Mouse (Mus musculus) neural tube, embryonic 12.5 days (tissue): ENCODE results near the gene Limch1. TPM values are rescaled to one million over a fixed set of nuclear protein-coding genes. Genes with fewer than 3 reads are reported as not detected.
A peak's percentile ranks its signal among the peaks of the same experiment; 100 is the strongest.

Experiments
- ATAC-seq: fragments of 200-750 bp; cut with Nextera tagmentation; 2 replicates; pipeline ENCODE4 v1.8.0; 2017; ENCODE audit warnings: low read depth, mild to moderate bottlenecking, moderate TSS enrichment, moderate library complexity; ENCODE audit not compliant: low FRiP score
- H3K27ac ChIP-seq: fragments of 300-500 bp; sonication (generic); 2 replicates; pipeline ENCODE4 v1.5.1; 2016
- H3K27me3 ChIP-seq: fragments of 300-500 bp; sonication (generic); replicated peaks from 2 replicates; pipeline ENCODE4 v1.6.1; 2016; ENCODE audit warnings: mild to moderate bottlenecking
- H3K36me3 ChIP-seq: fragments of 300-500 bp; sonication (generic); 2 replicates; pipeline ENCODE4 v1.6.1; 2016; ENCODE audit warnings: mild to moderate bottlenecking
- H3K4me1 ChIP-seq: fragments of 300-500 bp; sonication (generic); 2 replicates; pipeline ENCODE4 v1.6.1; 2016
- H3K4me2 ChIP-seq: fragments of 300-500 bp; sonication (generic); replicated peaks from 2 replicates; pipeline ENCODE4 v1.6.1; 2016; ENCODE audit warnings: mild to moderate bottlenecking
- H3K4me3 ChIP-seq: fragments of 300-500 bp; sonication (generic); 2 replicates; pipeline ENCODE4 v1.5.1; 2016
- H3K9ac ChIP-seq: fragments of 300-500 bp; sonication (generic); 2 replicates; pipeline ENCODE4 v1.6.1; 2016; ENCODE audit warnings: mild to moderate bottlenecking
- H3K9me3 ChIP-seq: fragments of 300-500 bp; sonication (generic); 2 replicates; pipeline ENCODE4 v1.6.1; 2016; ENCODE audit warnings: mild to moderate bottlenecking
- WGBS: fragments of 180-500 bp; shearing (Covaris S2); methylation state at CpG from one replicate; pipeline ENCODE4 v1.1.7; 2016; 5-methylcytosine and 5-hydroxymethylcytosine counted together
- polyA plus RNA-seq: library from polyadenylated mRNA; unstranded; fragments of >200 nt; fragmentation: Nextera tagmentation; extraction: Ambion mirVana; gene quantifications from 2 replicates; pipeline ENCODE4 v1.2.1, GENCODE M21; 2016

Limch1 gene
- polyA plus RNA-seq, 1 experiment from 2014 or later, result 59.8 TPM

DNA sequence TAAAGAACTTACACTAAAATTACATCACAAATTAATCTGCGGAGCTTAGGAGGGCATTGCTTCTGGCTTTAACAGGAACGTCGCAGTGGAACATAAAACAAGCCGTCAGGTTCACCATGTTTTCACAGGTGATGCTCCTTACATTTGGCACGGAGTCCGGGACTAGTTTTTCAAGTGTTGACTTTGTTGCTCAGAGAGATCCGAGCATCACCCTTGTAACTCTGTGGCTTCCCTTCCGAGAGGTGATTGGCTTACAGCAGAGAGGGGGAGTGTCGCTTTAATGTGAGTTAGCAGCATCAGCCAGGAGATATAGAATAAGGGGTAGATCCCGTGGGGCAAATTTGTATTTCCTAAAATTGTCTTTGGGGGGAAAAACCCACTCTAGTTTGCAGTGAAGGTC is 212.0 kb downstream of the Limch1 start:
- Histone ChIP-seq H3K9ac (no peak overlapping the region), H3K4me3 (no peak overlapping the region), H3K4me1 (0 out of 2 replicates have a peak, but pooled peaks cover 3% of the 10 kb centered on the region), H3K27ac (no peak overlapping the region), H3K36me3 (0 out of 2 replicates have a peak, but pooled peaks cover 7% of the 10 kb centered on the region), H3K4me2 (no peak overlapping the region), H3K9me3 (peaks cover 2% of the 10 kb centered on the region), H3K27me3 (no peaks in the 10 kb centered on the region)
- ATAC-seq, result no peak
- 78% methylated on average over 10 of the region's 10 CpGs for WGBS

DNA sequence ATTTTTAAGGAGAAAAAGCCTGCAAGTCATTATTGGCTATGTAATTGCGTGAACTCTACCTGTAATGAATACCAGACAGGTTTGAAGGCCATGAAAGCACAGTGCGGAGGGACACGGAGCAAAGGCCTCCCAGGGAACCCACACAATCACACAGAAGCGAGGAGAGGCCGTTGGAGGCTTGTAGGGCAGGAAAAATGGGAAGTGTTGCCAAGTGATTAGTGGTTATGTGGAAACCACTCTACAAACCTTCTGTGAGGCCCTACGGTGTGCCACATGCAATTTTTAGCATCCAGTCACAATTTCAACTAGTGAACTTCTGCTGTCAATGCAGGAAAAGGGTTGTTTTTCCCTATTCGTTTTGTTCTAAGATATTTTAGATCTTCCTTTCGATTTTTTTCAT is 212.5 kb downstream of the Limch1 start:
- WGBS, result 82% methylated on average over 8 of the region's 8 CpGs
- ATAC-seq, result no peak
- H3K4me2 ChIP-seq, result no peak overlapping the region
- H3K27me3 ChIP-seq, result no peaks in the 10 kb centered on the region
- no peaks in the 10 kb centered on the region for H3K9me3 ChIP-seq
- 0 out of 2 replicates have a peak, but pooled peaks cover 7% of the 10 kb centered on the region for H3K36me3 ChIP-seq
- no peak overlapping the region for H3K4me3 ChIP-seq
- H3K4me1 ChIP-seq, result 0 out of 2 replicates have a peak, but pooled peaks cover 3% of the 10 kb centered on the region
- H3K9ac ChIP-seq, result no peak overlapping the region
- no peak overlapping the region for H3K27ac ChIP-seq

DNA sequence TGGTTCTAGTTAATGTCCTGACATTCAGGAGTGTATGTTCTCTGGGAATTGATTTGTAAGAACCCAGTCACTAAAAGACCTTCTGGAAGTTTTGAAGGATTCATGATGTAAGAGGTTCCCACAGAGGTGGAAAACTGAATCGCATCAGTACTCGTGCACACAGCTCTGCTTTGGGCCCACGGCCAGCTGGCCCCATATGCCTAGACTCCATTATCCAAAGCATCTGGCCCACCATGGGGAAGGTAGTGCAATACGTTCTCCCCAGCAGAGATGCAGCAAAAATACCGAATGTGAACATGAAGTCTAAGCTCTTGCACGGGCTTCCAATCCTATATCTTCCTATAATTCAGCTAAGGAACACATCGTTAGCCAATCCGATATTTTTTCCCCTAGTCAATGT is 214.3 kb downstream of the Limch1 start:
- Histone ChIP-seq H3K27me3 (no peaks in the 10 kb centered on the region), H3K4me3 (no peak overlapping the region), H3K36me3 (0 out of 2 replicates have a peak, but pooled peaks cover 7% of the 10 kb centered on the region), H3K4me2 (no peak overlapping the region), H3K9ac (no peak overlapping the region), H3K27ac (no peak overlapping the region), H3K9me3 (no peaks in the 10 kb centered on the region), H3K4me1 (0 out of 2 replicates have a peak, but pooled peaks cover 3% of the 10 kb centered on the region)
- 89% methylated on average over 8 of the region's 8 CpGs for WGBS
- no peak for ATAC-seq

GRCm38 (mm10) chr5:66965442-66965841 is 219.8 kb downstream of the Limch1 start:
- Histone ChIP-seq H3K9ac (no peak overlapping the region), H3K4me2 (no peak overlapping the region), H3K27me3 (no peaks in the 10 kb centered on the region), H3K4me1 (peaks cover 43% of the 10 kb centered on the region), H3K27ac (no peak overlapping the region), H3K9me3 (no peaks in the 10 kb centered on the region), H3K36me3 (0 out of 2 replicates have a peak, but pooled peaks cover 7% of the 10 kb centered on the region), H3K4me3 (no peak overlapping the region)
- WGBS, result 21% methylated on average over 6 of the region's 6 CpGs
- ATAC-seq, result no peak

GRCm38 (mm10) chr5:66967147-66967546 is 221.5 kb downstream of the Limch1 start:
- ATAC-seq, result no peak
- no peaks in the 10 kb centered on the region for H3K9me3 ChIP-seq
- WGBS, result 44% methylated on average over 2 of the region's 2 CpGs
- H3K36me3 ChIP-seq, result no peaks in the 10 kb centered on the region
- no peak overlapping the region for H3K9ac ChIP-seq
- H3K4me1 ChIP-seq, result peaks cover 43% of the 10 kb centered on the region
- H3K4me3 ChIP-seq, result no peak overlapping the region
- no peaks in the 10 kb centered on the region for H3K27me3 ChIP-seq
- no peak overlapping the region for H3K4me2 ChIP-seq
- no peak overlapping the region for H3K27ac ChIP-seq

GRCm38 (mm10) chr5:66967646-66968045 is 222.0 kb downstream of the Limch1 start:
- peaks cover 43% of the 10 kb centered on the region for H3K4me1 ChIP-seq
- no peak overlapping the region for H3K4me3 ChIP-seq
- H3K36me3 ChIP-seq, result no peaks in the 10 kb centered on the region
- no peak overlapping the region for H3K9ac ChIP-seq
- no peaks in the 10 kb centered on the region for H3K27me3 ChIP-seq
- ATAC-seq, result no peak
- H3K9me3 ChIP-seq, result no peaks in the 10 kb centered on the region
- peak overlapping the region; percentile 5 for H3K27ac ChIP-seq
- WGBS, result 16% methylated on average over 4 of the region's 4 CpGs
- H3K4me2 ChIP-seq, result peak overlapping the region; percentile 57

DNA sequence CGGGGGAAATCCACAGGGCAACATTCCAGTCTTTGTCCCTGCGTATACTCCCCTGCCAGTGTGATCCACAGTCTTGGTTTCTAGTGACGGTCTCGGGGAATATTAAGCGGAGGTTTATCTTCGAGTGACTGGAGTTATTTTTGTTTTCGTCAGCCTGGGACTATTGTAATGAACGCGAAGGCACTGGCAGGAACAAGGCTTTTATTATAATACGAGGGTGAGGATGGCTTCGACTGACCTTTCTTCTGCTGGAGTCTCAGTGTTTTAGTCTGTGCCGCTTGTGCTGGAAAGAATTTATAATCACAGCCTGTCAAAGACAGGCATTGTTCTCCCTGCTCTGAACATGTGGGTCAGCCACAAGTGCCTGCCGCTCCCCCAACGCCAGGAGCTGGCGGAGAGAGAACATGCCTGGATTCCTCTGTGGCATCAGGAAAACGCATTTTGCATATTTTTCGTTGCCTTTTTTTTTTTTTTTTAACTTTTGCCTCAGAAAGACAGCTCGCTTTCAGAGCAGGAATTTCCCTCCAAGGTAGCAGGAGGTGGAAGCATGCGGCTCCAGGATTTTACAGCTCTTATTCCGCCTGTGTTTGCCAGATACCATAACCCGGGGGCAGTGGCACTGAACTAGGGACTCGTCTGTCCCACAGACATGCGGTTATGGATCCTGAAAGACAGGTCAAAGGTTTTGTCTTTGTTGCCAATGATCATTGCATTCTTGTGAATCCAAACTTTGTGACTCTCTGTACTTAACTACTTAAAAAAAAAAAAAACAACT is 222.6 kb downstream of the Limch1 start:
- H3K27ac ChIP-seq, result peak overlapping the region; percentile 5
- H3K4me2 ChIP-seq, result peak overlapping the region; percentile 57
- H3K36me3 ChIP-seq, result no peaks in the 10 kb centered on the region; the same call in 1 of the 2 replicates
- peak; percentile 82 for ATAC-seq
- H3K4me3 ChIP-seq, result peak overlapping the region; percentile 22
- peak overlapping the region; percentile 39 for H3K9ac ChIP-seq
- WGBS, result 3% methylated on average over 23 of the region's 23 CpGs
- peaks cover 43% of the 10 kb centered on the region for H3K4me1 ChIP-seq
- H3K27me3 ChIP-seq, result no peaks in the 10 kb centered on the region
- H3K9me3 ChIP-seq, result no peaks in the 10 kb centered on the region

- no peaks in the 10 kb centered on the region for H3K9me3 ChIP-seq
- WGBS, result 42% methylated on average over 19 of the region's 19 CpGs
- peaks cover 43% of the 10 kb centered on the region for H3K4me1 ChIP-seq
- H3K36me3 ChIP-seq, result peaks cover 5% of the 10 kb centered on the region; the same call in 1 of the 2 replicates
- no peaks in the 10 kb centered on the region for H3K27me3 ChIP-seq
- H3K27ac ChIP-seq, result peak overlapping the region; percentile 4; the same call in 1 of the 2 replicates
- ATAC-seq, result no peak
- H3K9ac ChIP-seq, result peak overlapping the region; percentile 39; the same call in 1 of the 2 replicates
- H3K4me2 ChIP-seq, result peak overlapping the region; percentile 57
- H3K4me3 ChIP-seq, result peak overlapping the region; percentile 24
Measured at GRCm38 (mm10) chr5:66968925-66969711, 223.5 kb downstream of the Limch1 start.

DNA sequence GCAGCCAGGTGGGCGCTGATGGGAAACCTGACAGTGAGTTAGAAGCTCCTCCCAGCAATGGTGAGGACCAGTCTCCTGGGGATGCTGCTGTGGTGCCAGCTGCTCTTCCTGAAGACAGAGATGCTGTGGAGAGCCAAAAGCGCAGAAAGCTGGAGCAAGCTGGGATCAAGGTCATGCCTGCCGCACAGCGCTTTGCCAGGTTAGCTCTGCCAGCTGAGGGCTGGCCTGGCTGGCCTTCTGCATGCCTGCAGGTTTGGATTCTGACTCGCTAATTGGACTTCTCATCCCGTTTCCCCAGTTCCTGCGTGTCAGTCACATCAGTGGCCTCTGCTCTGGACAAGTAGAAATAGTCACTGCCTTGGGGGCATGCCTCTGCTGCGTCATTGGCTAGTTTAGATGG is 230.0 kb downstream of the Limch1 start:
- ATAC-seq, result no peak

DNA sequence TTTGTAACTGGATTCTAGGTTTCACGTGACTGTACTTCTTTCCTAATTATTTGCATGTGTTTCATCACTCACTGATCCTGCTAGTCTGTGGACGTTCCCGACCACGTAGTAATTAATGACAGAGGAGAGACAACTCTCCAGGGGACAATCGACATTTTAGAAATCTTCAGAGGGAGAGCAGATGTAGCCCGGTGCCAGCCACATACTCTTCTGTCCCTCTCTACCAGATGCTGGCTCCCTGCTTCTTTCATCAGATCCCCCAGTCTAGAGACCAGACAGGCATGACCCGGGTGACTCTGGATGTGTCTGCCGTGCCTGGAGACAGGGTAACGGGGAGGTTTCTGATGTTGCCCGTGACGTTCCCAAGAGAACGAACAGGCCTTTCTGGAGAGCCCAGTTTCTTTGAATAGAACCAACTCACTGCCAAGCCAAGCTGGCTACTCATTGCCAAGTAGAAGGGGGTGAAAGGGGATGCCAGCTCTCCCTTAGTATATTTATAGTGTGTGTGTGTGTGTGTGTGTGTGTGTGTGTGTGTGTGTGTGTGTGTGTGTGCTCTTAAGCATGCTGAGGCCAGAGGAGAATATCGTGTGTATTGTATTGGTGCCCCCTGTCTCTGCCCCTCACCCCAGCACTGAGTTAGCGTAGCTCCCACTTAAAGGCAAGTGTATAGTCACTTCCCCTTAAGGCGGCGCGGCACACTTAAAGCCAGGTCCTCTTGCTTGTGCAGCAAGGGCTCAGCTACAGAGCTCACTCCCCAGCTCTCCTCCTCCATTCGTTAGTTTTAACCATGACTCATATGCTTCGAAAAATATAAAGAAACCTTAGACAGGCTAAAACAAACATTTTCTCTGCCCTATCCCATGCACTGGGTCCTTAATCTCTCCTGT is 233.9 kb downstream of the Limch1 start:
- Histone ChIP-seq H3K4me2 (0 out of 2 replicates have a peak overlapping the region, but pooled peaks have one; percentile 2), H3K9ac (no peak overlapping the region), H3K4me3 (no peak overlapping the region), H3K27ac (no peak overlapping the region), H3K4me1 (peaks cover 10% of the 10 kb centered on the region), H3K36me3 (peaks cover 18% of the 10 kb centered on the region), H3K27me3 (no peaks in the 10 kb centered on the region), H3K9me3 (no peaks in the 10 kb centered on the region)
- peak; percentile 17; the same call in 1 of the 2 replicates for ATAC-seq
- WGBS, result 54% methylated on average over 19 of the region's 19 CpGs

More for the DNA sequence above, 230.0 kb downstream of the Limch1 start:
- Histone ChIP-seq H3K4me1 (peaks cover 10% of the 10 kb centered on the region), H3K9me3 (no peaks in the 10 kb centered on the region), H3K4me3 (no peak overlapping the region), H3K4me2 (no peak overlapping the region), H3K27ac (no peak overlapping the region), H3K27me3 (no peaks in the 10 kb centered on the region), H3K9ac (no peak overlapping the region), H3K36me3 (peaks cover 26% of the 10 kb centered on the region)
- WGBS, result 93% methylated on average over 8 of the region's 8 CpGs

GRCm38 (mm10) chr5:66980862-66981261 is 235.2 kb downstream of the Limch1 start:
- WGBS, result 86% methylated on average over 4 of the region's 4 CpGs

More at GRCm38 (mm10) chr5:66980862-66981261, 235.2 kb downstream of the Limch1 start:
- Histone ChIP-seq H3K9me3 (no peaks in the 10 kb centered on the region), H3K9ac (no peak overlapping the region), H3K4me3 (no peak overlapping the region), H3K4me1 (peaks cover 10% of the 10 kb centered on the region), H3K27me3 (no peaks in the 10 kb centered on the region), H3K27ac (no peak overlapping the region), H3K36me3 (peaks cover 12% of the 10 kb centered on the region; the same call in 1 of the 2 replicates), H3K4me2 (no peak overlapping the region)
- ATAC-seq, result no peak
